Mouse (Mus musculus): ENCODE results near the gene Cacna2d1.

Gene Cacna2d1

GRCm38 (mm10) chr5:16155375-16156284 is 221.1 kb downstream of the Cacna2d1 start:
- DNase-seq (ENCODE audit: low spot score), result no peak

GRCm38 (mm10) chr5:16163270-16163669 is 228.8 kb downstream of the Cacna2d1 start:
- DNase-seq (ENCODE audit: low spot score), result no peak

GRCm38 (mm10) chr5:16166117-16166867 is 231.8 kb downstream of the Cacna2d1 start:
- DNase-seq (ENCODE audit: low spot score), result peak; percentile 9

GRCm38 (mm10) chr5:16166868-16167267 is 232.4 kb downstream of the Cacna2d1 start:
- no peak for DNase-seq (ENCODE audit: low spot score)

- DNase-seq (ENCODE audit: low spot score), result no peak
Measured at GRCm38 (mm10) chr5:16181041-16181440, 246.6 kb downstream of the Cacna2d1 start.

- no peak for DNase-seq (ENCODE audit: low spot score)
Measured at GRCm38 (mm10) chr5:16184064-16184463, 249.6 kb downstream of the Cacna2d1 start.

GRCm38 (mm10) chr5:16187931-16188330 is 253.4 kb downstream of the Cacna2d1 start:
- no peak for DNase-seq (ENCODE audit: low spot score)

- DNase-seq (ENCODE audit: low spot score), result no peak
Measured at GRCm38 (mm10) chr5:16189878-16190277, 255.4 kb downstream of the Cacna2d1 start.

- DNase-seq (ENCODE audit: low spot score), result no peak
Measured at GRCm38 (mm10) chr5:16191165-16191564, 256.7 kb downstream of the Cacna2d1 start.

GRCm38 (mm10) chr5:16199816-16200215 is 265.3 kb downstream of the Cacna2d1 start:
- DNase-seq (ENCODE audit: low spot score), result peak; percentile 59

- DNase-seq (ENCODE audit: low spot score), result no peak
Measured at GRCm38 (mm10) chr5:16221960-16222359, 287.5 kb downstream of the Cacna2d1 start.

GRCm38 (mm10) chr5:16225359-16225758 is 290.9 kb downstream of the Cacna2d1 start:
- DNase-seq (ENCODE audit: low spot score), result no peak

GRCm38 (mm10) chr5:16229384-16229783 is 294.9 kb downstream of the Cacna2d1 start:
- DNase-seq (ENCODE audit: low spot score), result no peak

- no peak for DNase-seq (ENCODE audit: low spot score)
Measured at GRCm38 (mm10) chr5:16231477-16231876, 297.0 kb downstream of the Cacna2d1 start.

GRCm38 (mm10) chr5:16234891-16235290 is 300.4 kb downstream of the Cacna2d1 start:
- DNase-seq (ENCODE audit: low spot score), result no peak

- peak; percentile 2 for DNase-seq (ENCODE audit: low spot score)
Measured at GRCm38 (mm10) chr5:16235864-16236263, 301.4 kb downstream of the Cacna2d1 start.

GRCm38 (mm10) chr5:16236608-16237007 is 302.1 kb downstream of the Cacna2d1 start:
- no peak for DNase-seq (ENCODE audit: low spot score)

GRCm38 (mm10) chr5:16237972-16238371 is 303.5 kb downstream of the Cacna2d1 start:
- DNase-seq (ENCODE audit: low spot score), result peak; percentile 12

GRCm38 (mm10) chr5:16240255-16240654 is 305.8 kb downstream of the Cacna2d1 start:
- no peak for DNase-seq (ENCODE audit: low spot score)

GRCm38 (mm10) chr5:16243599-16243998 is 309.1 kb downstream of the Cacna2d1 start:
- no peak for DNase-seq (ENCODE audit: low spot score)

- no peak for DNase-seq (ENCODE audit: low spot score)
Measured at GRCm38 (mm10) chr5:16252738-16253513, 318.4 kb downstream of the Cacna2d1 start.

GRCm38 (mm10) chr5:16253768-16254167 is 319.3 kb downstream of the Cacna2d1 start:
- no peak for DNase-seq (ENCODE audit: low spot score)
